Mouse (Mus musculus) forebrain, embryonic 16.5 days (tissue): ENCODE measurements around the gene Hmbs. TPM values are rescaled to one million over a fixed set of nuclear protein-coding genes. Genes with fewer than 3 reads are reported as not detected.
"Not testable (repeated sequence)": the region's sequence is repeated elsewhere in the genome, so short reads cannot be mapped to it uniquely, and the experiment has no call there.

ENCODE experiments used
- ATAC-seq: fragments of 200-750 bp; cut with Nextera tagmentation; 2 replicates; pipeline ENCODE4 v1.8.0; 2017; ENCODE audit warnings: mild to moderate bottlenecking, moderate library complexity
- H3K27ac ChIP-seq: fragments of 300-500 bp; sonication (generic); 2 replicates; pipeline ENCODE4 v1.5.1; 2014; ENCODE audit warnings: low read length, control low read depth
- H3K27me3 ChIP-seq: fragments of 300-500 bp; sonication (generic); replicated peaks from 2 replicates; pipeline ENCODE4 v1.6.1; 2014; ENCODE audit warnings: low read length; ENCODE audit not compliant: control insufficient read depth, insufficient read depth
- H3K36me3 ChIP-seq: fragments of 300-500 bp; sonication (generic); 2 replicates; pipeline ENCODE4 v1.6.1; 2014; ENCODE audit not compliant: control insufficient read depth, insufficient read depth
- H3K4me1 ChIP-seq: fragments of 300-500 bp; sonication (generic); replicated peaks from 2 replicates; pipeline ENCODE4 v1.6.1; 2014; ENCODE audit warnings: low read length; ENCODE audit not compliant: control insufficient read depth, insufficient read depth
- H3K4me2 ChIP-seq: fragments of 300-500 bp; sonication (generic); 2 replicates; pipeline ENCODE4 v1.6.1; 2014; ENCODE audit warnings: mild to moderate bottlenecking, low read length, control low read depth
- H3K4me3 ChIP-seq: fragments of 300-500 bp; sonication (generic); replicated peaks from 2 replicates; pipeline ENCODE4 v1.5.1; 2014; ENCODE audit warnings: mild to moderate bottlenecking, low read length, control low read depth
- H3K9ac ChIP-seq: fragments of 300-500 bp; sonication (generic); replicated peaks from 2 replicates; pipeline ENCODE4 v1.6.1; 2014; ENCODE audit warnings: low read depth, low read length, control low read depth
- H3K9me3 ChIP-seq: fragments of 300-500 bp; sonication (generic); 2 replicates; pipeline ENCODE4 v1.6.1; 2016; ENCODE audit warnings: low read length; ENCODE audit not compliant: control insufficient read depth
- WGBS: fragments of 180-500 bp; shearing (Covaris S2); extraction: QIAGEN DNeasy Blood & Tissue Kit; methylation state at CpG from one replicate; pipeline ENCODE4 v1.1.7; 2014; 5-methylcytosine and 5-hydroxymethylcytosine counted together
- polyA plus RNA-seq: library from polyadenylated mRNA; unstranded; fragments of >200 nt; fragmentation: Nextera tagmentation; extraction: Ambion mirVana; gene quantifications from 2 replicates; pipeline ENCODE4 v1.2.1, GENCODE M21; 2015

The Hmbs gene
- 64.3 and 64.7 TPM in 2 replicates for polyA plus RNA-seq

GRCm38 (mm10) chr9:44343781-44344421, at the start of gene Hmbs:
Hmbs (minus strand) TSS chr9:44344228.
- WGBS, result under 1% methylated on average over 39 of the region's 39 CpGs
- peak within 1 kb of the TSS; percentile 85 for H3K9ac ChIP-seq
- H3K36me3 ChIP-seq, result peaks cover 21% of the 10 kb centered on the region
- H3K9me3 ChIP-seq, result no peaks in the 10 kb centered on the region
- peaks cover 10% of the 10 kb centered on the region for H3K4me1 ChIP-seq
- peak; percentile 97 for ATAC-seq
- peak within 1 kb of the TSS; percentile 71 for H3K4me2 ChIP-seq
- peak within 1 kb of the TSS; percentile 96 for H3K27ac ChIP-seq
- no peaks in the 10 kb centered on the region for H3K27me3 ChIP-seq
- peak within 1 kb of the TSS; percentile 92 for H3K4me3 ChIP-seq

- WGBS, result 33% methylated on average over 4 of the region's 4 CpGs
- Histone ChIP-seq H3K4me3 (no peak overlapping the region), H3K4me2 (no peak overlapping the region), H3K27ac (no peak overlapping the region), H3K36me3 (peaks cover 20% of the 10 kb centered on the region), H3K27me3 (no peaks in the 10 kb centered on the region), H3K9ac (no peak overlapping the region), H3K9me3 (no peaks in the 10 kb centered on the region), H3K4me1 (no peaks in the 10 kb centered on the region)
- ATAC-seq, result peak; percentile 60; the same call in 1 of the 2 replicates
These were observed 47.4 kb upstream of the Hmbs start for GRCm38 (mm10) chr9:44391466-44391865.

DNA sequence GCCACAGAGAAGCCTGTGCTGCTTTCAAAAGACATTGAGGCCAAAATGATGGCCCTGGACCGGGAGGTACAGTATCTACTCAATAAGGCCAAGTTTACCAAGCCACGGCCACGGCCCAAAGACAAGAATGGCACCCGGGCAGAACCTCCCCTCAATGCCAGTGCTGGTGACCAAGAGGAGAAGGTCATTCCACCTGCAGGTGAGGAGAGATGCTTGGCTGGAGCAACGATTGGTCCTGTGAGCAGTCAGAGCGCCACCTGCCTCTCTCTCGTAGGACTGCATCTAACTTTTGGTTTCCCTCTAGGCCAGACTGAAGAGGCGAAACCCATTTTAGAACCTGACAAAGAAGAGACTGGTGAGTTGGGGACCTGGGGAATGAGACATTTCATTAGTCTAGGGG, 45.2 kb upstream of the Hmbs start:
- Histone ChIP-seq H3K27ac (no peak overlapping the region), H3K4me2 (no peak overlapping the region), H3K9ac (no peak overlapping the region), H3K4me1 (no peaks in the 10 kb centered on the region), H3K9me3 (no peaks in the 10 kb centered on the region), H3K27me3 (no peaks in the 10 kb centered on the region), H3K36me3 (peaks cover 31% of the 10 kb centered on the region), H3K4me3 (no peak overlapping the region)
- ATAC-seq, result no peak
- 61% methylated on average over 8 of the region's 8 CpGs for WGBS

GRCm38 (mm10) chr9:44387221-44387620, 43.2 kb upstream of the Hmbs start:
- H3K27me3 ChIP-seq, result no peaks in the 10 kb centered on the region
- H3K9me3 ChIP-seq, result no peaks in the 10 kb centered on the region
- no peak overlapping the region for H3K9ac ChIP-seq
- no peak for ATAC-seq
- H3K27ac ChIP-seq, result no peak overlapping the region
- no peaks in the 10 kb centered on the region for H3K4me1 ChIP-seq
- 84% methylated on average over 3 of the region's 3 CpGs for WGBS
- H3K36me3 ChIP-seq, result peaks cover 41% of the 10 kb centered on the region
- H3K4me2 ChIP-seq, result no peak overlapping the region
- no peak overlapping the region for H3K4me3 ChIP-seq

DNA sequence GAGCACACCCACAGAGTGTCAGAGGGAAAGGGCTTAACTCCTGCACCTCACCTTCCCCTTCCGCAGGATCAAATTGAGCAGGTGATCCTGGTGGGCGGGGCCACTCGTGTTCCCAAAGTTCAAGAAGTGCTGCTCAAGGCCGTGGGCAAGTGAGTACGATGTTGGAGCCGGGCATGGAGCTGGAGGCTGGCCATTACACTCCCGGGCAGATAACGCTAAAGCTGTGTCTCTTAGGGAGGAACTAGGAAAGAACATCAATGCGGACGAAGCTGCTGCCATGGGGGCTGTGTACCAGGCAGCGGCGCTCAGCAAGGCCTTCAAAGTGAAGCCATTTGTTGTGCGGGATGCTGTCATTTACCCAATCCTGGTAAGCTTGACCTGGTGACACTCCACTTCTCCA, 40.6 kb upstream of the Hmbs start:
- Histone ChIP-seq H3K4me1 (peaks cover 10% of the 10 kb centered on the region), H3K27ac (no peak overlapping the region), H3K9ac (no peak overlapping the region), H3K36me3 (peaks cover 44% of the 10 kb centered on the region), H3K4me3 (no peak overlapping the region), H3K9me3 (no peaks in the 10 kb centered on the region), H3K4me2 (no peak overlapping the region), H3K27me3 (no peaks in the 10 kb centered on the region)
- no peak for ATAC-seq
- 88% methylated on average over 13 of the region's 13 CpGs for WGBS

DNA sequence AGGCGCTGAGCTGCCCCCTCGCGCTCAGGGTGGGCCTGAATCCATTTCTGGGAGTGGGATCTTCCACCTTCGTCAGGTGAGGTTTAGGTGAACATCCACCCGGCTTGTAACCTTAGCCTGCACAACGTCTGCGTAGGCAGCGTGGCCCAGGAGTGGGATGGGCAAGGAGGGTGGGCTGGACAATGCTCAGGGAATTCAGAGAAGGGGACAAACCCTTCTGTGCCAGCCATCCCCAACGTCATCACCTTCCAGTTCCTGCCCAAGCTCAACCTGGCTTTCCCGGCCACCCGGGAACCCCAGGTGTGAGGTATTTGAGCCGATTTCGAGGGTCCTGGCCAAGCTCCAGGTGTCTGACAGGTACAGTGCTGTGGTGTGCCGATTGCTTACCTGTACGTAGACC, 35.8 kb upstream of the Hmbs start:
- ATAC-seq, result peak; percentile 14; the same call in 1 of the 2 replicates
- Histone ChIP-seq H3K4me1 (peaks cover 13% of the 10 kb centered on the region), H3K9me3 (no peaks in the 10 kb centered on the region), H3K27me3 (no peaks in the 10 kb centered on the region), H3K4me2 (peak overlapping the region; percentile 98), H3K9ac (peak overlapping the region; percentile 97), H3K4me3 (peak overlapping the region; percentile 93), H3K27ac (peak overlapping the region; percentile 84), H3K36me3 (peaks cover 17% of the 10 kb centered on the region)
- WGBS, result 8% methylated on average over 15 of the region's 15 CpGs

- WGBS, result under 1% methylated on average over 82 of the region's 83 CpGs
- H3K27ac ChIP-seq, result peak within 1 kb of the TSS; percentile 91
These were observed 35.2 kb upstream of the Hmbs start, which contains the start of gene Hyou1 for GRCm38 (mm10) chr9:44379054-44379834. Hyou1 (plus strand) TSS chr9:44379490.

GRCm38 (mm10) chr9:44378153-44378730, 34.2 kb upstream of the Hmbs start:
- Histone ChIP-seq H3K9me3 (no peaks in the 10 kb centered on the region), H3K27ac (no peak overlapping the region), H3K36me3 (peaks cover 13% of the 10 kb centered on the region), H3K4me2 (peak overlapping the region; percentile 73), H3K27me3 (no peaks in the 10 kb centered on the region), H3K4me1 (peaks cover 13% of the 10 kb centered on the region), H3K4me3 (peak overlapping the region; percentile 93), H3K9ac (no peak overlapping the region)
- no peak for ATAC-seq
- WGBS, result 92% methylated on average over 5 of the region's 5 CpGs

More at GRCm38 (mm10) chr9:44379054-44379834, 35.2 kb upstream of the Hmbs start, which contains the start of gene Hyou1:
- peak within 1 kb of the TSS; percentile 97 for H3K9ac ChIP-seq
- ATAC-seq, result peak; percentile 99
- peak within 1 kb of the TSS; percentile 93 for H3K4me3 ChIP-seq
- H3K36me3 ChIP-seq, result peaks cover 13% of the 10 kb centered on the region
- peak within 1 kb of the TSS; percentile 98 for H3K4me2 ChIP-seq
- H3K27me3 ChIP-seq, result no peaks in the 10 kb centered on the region
- H3K4me1 ChIP-seq, result peaks cover 13% of the 10 kb centered on the region
- no peaks in the 10 kb centered on the region for H3K9me3 ChIP-seq

GRCm38 (mm10) chr9:44377335-44377734, 33.3 kb upstream of the Hmbs start:
- ATAC-seq, H3K36me3 ChIP-seq, H3K9ac ChIP-seq, H3K4me2 ChIP-seq, H3K4me3 ChIP-seq, H3K27me3 ChIP-seq, H3K27ac ChIP-seq, H3K9me3 ChIP-seq: not testable (repeated sequence)
- 79% methylated on average over 2 of the region's 2 CpGs for WGBS
- peaks cover 13% of the 10 kb centered on the region for H3K4me1 ChIP-seq
